In genomic region chr4:18170862-18171261, GRCm38 (mm10) we compare ENCODE assay signal across 10 mouse cellular contexts.
"Had no signal": no experiment of that assay in that cellular context is flagged by ENCODE, and none has a peak within 500 bp of the region (broad histone marks: within the 10 kb centered on the region; RNA-seq: fewer than 3 reads in every experiment).

No protein-coding gene starts in this region.

- ATAC-seq: lung, postnatal 0 days; midbrain, embryonic 13.5 days had no signal

- DNase-seq: kidney, adult 8-10 months; kidney, postnatal 25 days; lung, adult 2 months; lung, postnatal 36 days; right cerebral cortex, postnatal 4 days; spleen, adult 18-20 months; thymus, adult 2 months; thymus, postnatal 25 days had no signal
